Mouse (Mus musculus) liver, postnatal 0 days (tissue): ENCODE results near the gene Krt20.

ENCODE experiments used
- CTCF ChIP-seq: sonication (generic); IDR thresholded peaks from 2 replicates; pipeline ENCODE4 v1.5.1; 2016; ENCODE audit warnings: antibody characterized with exemption, low read depth
- EP300 ChIP-seq: IDR thresholded peaks from 2 replicates; pipeline ENCODE4 v1.6.1; 2016; ENCODE audit warnings: antibody characterized with exemption, low read depth, mild to moderate bottlenecking

DNA sequence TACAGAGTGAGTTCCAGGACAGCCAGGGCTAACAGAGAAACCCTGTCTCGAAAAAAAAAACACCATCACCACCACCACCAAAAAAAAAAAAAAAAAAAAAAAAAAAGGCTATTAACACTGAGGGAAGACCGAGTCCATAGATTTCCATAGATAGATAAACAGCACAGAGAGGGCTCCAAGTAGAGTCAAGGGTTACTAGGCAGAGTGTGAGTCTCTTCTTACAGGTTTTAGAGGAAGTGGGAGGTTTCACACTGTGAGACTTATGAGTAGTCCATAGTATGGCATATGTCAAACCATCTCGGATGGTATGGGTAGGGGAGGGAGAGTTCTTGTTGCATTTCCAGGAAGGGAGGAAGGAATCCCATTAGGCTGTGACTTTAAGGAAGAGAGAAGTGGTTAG, 39.9 kb downstream of the Krt20 start:
- TF ChIP-seq CTCF (no peak), EP300 (no peak)
